Comparison of ENCODE assay signal across 15 mouse cellular contexts in the genomic region with DNA sequence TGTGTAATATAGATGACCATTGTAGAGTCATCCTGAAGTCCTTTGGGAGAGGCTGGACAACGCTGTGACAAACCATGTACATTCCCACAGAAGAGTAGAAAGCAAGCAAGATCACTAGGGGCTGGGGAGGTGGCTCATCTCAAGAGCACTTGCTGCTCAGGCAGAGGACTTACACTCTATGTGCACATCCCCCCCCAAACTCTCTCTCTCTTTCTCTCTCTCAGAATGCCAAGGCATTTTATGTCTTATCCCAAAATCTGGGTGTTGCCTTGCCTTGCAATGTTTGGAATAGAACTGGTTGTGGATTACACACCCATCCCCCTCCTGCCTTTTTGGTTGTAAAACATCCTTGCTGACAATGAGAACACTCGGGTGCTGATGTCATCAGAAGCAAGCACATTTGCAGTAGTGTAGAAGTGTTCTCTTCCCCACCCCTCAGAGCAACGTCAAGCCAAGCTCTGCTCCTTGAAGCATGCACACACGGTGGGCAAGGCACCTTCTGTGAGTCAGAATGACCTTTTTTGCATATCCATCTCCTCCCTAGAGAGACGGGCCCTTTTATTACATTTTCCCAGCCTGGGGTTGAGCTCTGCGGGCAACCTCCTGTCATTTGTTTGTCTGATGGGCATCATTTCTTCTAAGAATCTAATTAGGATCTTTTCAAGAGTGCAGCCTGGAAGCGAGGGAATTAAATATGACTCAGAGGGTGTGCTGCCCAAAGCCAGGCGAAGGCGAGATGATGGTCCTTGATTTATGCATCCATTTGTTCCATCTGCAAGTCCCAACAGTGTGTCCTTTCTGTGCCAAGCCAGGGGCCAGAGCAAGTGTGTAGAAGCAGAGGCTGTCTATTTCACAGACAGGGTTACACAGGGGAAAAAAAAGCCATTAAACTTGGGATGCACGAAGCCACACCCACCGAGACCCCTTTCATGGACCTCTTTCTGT. TPM values are rescaled to one million over a fixed set of nuclear protein-coding genes. Genes with fewer than 3 reads are reported as not detected.
DNase-seq lines count a peak whose midpoint lies in the region; ATAC-seq lines count a peak whose summit lies in the region.
"Had no signal": no experiment of that assay in that cellular context is flagged by ENCODE, and none has a peak within 500 bp of the region (broad histone marks: within the 10 kb centered on the region; RNA-seq: fewer than 3 reads in every experiment).

No protein-coding gene starts in this region.

- 0 out of 2 replicates have a peak, but pooled peaks cover 4% of the 10 kb centered on the region for H3K4me1 ChIP-seq in forebrain, embryonic 14.5 days (ENCODE audit: control insufficient read depth, insufficient read depth, low read length)
- peaks cover 3% of the 10 kb centered on the region; the same call in 1 of the 2 replicates for H3K4me1 ChIP-seq in forebrain, embryonic 11.5 days (replicated peaks; ENCODE audit: control insufficient read depth, insufficient read depth, low read length)
- H3K4me1 ChIP-seq in neural tube, embryonic 11.5 days (ENCODE audit: control insufficient read depth, insufficient read depth, low read length) = peaks cover 18% of the 10 kb centered on the region
- H3K4me1 ChIP-seq in intestine, embryonic 16.5 days (ENCODE audit: control insufficient read depth, insufficient read depth, low read length) = peaks cover 9% of the 10 kb centered on the region

- H3K4me3 ChIP-seq in forebrain, embryonic 14.5 days (ENCODE audit: low read depth, low read length) = no peak overlapping the region
- H3K4me3 ChIP-seq in forebrain, embryonic 11.5 days (ENCODE audit: low read depth, low read length) = no peak overlapping the region
- H3K4me3 ChIP-seq in neural tube, embryonic 11.5 days (ENCODE audit: low read depth, low read length) = no peak overlapping the region
- no peak overlapping the region for H3K4me3 ChIP-seq in intestine, embryonic 16.5 days (ENCODE audit: low read length)
- H3K4me3 ChIP-seq: embryonic facial prominence, embryonic 12.5 days had no signal

- 30% methylated on average over 11 of the region's 11 CpGs for WGBS in forebrain, embryonic 14.5 days
- WGBS in forebrain, embryonic 11.5 days = 49% methylated on average over 11 of the region's 11 CpGs
- WGBS in neural tube, embryonic 11.5 days = 30% methylated on average over 11 of the region's 11 CpGs
- 38% methylated on average over 11 of the region's 11 CpGs for WGBS in intestine, embryonic 16.5 days

- H3K9ac ChIP-seq in forebrain, embryonic 14.5 days (ENCODE audit: low read length) = no peak overlapping the region
- H3K9ac ChIP-seq in forebrain, embryonic 11.5 days (ENCODE audit: low read length) = no peak overlapping the region
- H3K9ac ChIP-seq in neural tube, embryonic 11.5 days (ENCODE audit: low read length) = no peak overlapping the region
- no peak overlapping the region for H3K9ac ChIP-seq in intestine, embryonic 16.5 days (ENCODE audit: low read depth, low read length)
- H3K9ac ChIP-seq: embryonic facial prominence, embryonic 12.5 days; liver, postnatal 0 days had no signal

- peak; percentile 23; the same call in 1 of the 2 replicates for ATAC-seq in forebrain, embryonic 14.5 days
- no peak for ATAC-seq in forebrain, embryonic 11.5 days (replicated peaks; ENCODE audit: low FRiP score)
- peak; percentile 80 for ATAC-seq in neural tube, embryonic 11.5 days (ENCODE audit: insufficient read depth, low FRiP score, low TSS enrichment)
- ATAC-seq in intestine, embryonic 16.5 days = peak; percentile 40; the same call in 1 of the 2 replicates
- ATAC-seq: inflammation-experienced regulatory T-cells, adult 6 months had no signal

- peak; percentile 26 for DNase-seq in forebrain, embryonic 14.5 days (ENCODE audit: low spot score)
- no peak for DNase-seq in forebrain, embryonic 11.5 days (ENCODE audit: low spot score)
- peak; percentile 42 for DNase-seq in neural tube, embryonic 11.5 days (ENCODE audit: low spot score)
- no peak for DNase-seq in neural tube, embryonic 10.5 days (ENCODE audit: extremely low spot score, low spot score)
- DNase-seq in adrenal gland, postnatal 10 days = no peak
- no peak for DNase-seq in embryo, embryonic 10.5 days (ENCODE audit: low spot score)
- DNase-seq in adrenal gland, adult 8-10 months = no peak
- DNase-seq: adrenal gland, postnatal 36 days; cerebellum, adult 9-10 months; left cerebral cortex, postnatal 4 days; liver, postnatal 0 days had no signal

- H3K27ac ChIP-seq in forebrain, embryonic 14.5 days (ENCODE audit: low read depth, low read length) = no peak overlapping the region
- no peak overlapping the region for H3K27ac ChIP-seq in forebrain, embryonic 11.5 days (ENCODE audit: low read depth, low read length)
- no peak overlapping the region for H3K27ac ChIP-seq in neural tube, embryonic 11.5 days (ENCODE audit: low read depth, low read length)
- no peak overlapping the region for H3K27ac ChIP-seq in intestine, embryonic 16.5 days (ENCODE audit: low read length)
- H3K27ac ChIP-seq: embryonic facial prominence, embryonic 12.5 days had no signal

- no peak overlapping the region for H3K4me2 ChIP-seq in forebrain, embryonic 14.5 days (ENCODE audit: low read length)
- no peak overlapping the region for H3K4me2 ChIP-seq in forebrain, embryonic 11.5 days (ENCODE audit: low read depth, low read length, severe bottlenecking)
- H3K4me2 ChIP-seq in neural tube, embryonic 11.5 days (ENCODE audit: low read depth) = no peak overlapping the region
- H3K4me2 ChIP-seq in intestine, embryonic 16.5 days (ENCODE audit: low read depth, low read length) = no peak overlapping the region
- H3K4me2 ChIP-seq: embryonic facial prominence, embryonic 12.5 days; heart, embryonic 11.5 days had no signal

- H3K27me3 ChIP-seq in forebrain, embryonic 14.5 days (replicated peaks; ENCODE audit: control insufficient read depth, insufficient read depth, low read length) = no peaks in the 10 kb centered on the region
- H3K27me3 ChIP-seq in forebrain, embryonic 11.5 days (ENCODE audit: control insufficient read depth, insufficient read depth, low read length) = no peaks in the 10 kb centered on the region
- H3K27me3 ChIP-seq in neural tube, embryonic 11.5 days (ENCODE audit: control insufficient read depth, insufficient read depth, low read length) = no peaks in the 10 kb centered on the region
- H3K27me3 ChIP-seq in intestine, embryonic 16.5 days (replicated peaks; ENCODE audit: control insufficient read depth, insufficient read depth, low read length) = no peaks in the 10 kb centered on the region

- H3K9me3 ChIP-seq in forebrain, embryonic 14.5 days (replicated peaks; ENCODE audit: control insufficient read depth, low read length) = no peaks in the 10 kb centered on the region
- no peaks in the 10 kb centered on the region for H3K9me3 ChIP-seq in forebrain, embryonic 11.5 days (ENCODE audit: control insufficient read depth, low read length)
- H3K9me3 ChIP-seq in neural tube, embryonic 11.5 days (ENCODE audit: control insufficient read depth, low read length) = no peaks in the 10 kb centered on the region
- H3K9me3 ChIP-seq in intestine, embryonic 16.5 days (ENCODE audit: control insufficient read depth, low read length) = no peaks in the 10 kb centered on the region
- H3K9me3 ChIP-seq: embryonic facial prominence, embryonic 12.5 days had no signal

- H3K36me3 ChIP-seq in forebrain, embryonic 14.5 days (ENCODE audit: control insufficient read depth, insufficient read depth, low read length) = no peaks in the 10 kb centered on the region
- H3K36me3 ChIP-seq in forebrain, embryonic 11.5 days (ENCODE audit: control insufficient read depth, insufficient read depth, low read length) = no peaks in the 10 kb centered on the region
- H3K36me3 ChIP-seq in neural tube, embryonic 11.5 days (ENCODE audit: control insufficient read depth, insufficient read depth, low read length) = no peaks in the 10 kb centered on the region
- no peaks in the 10 kb centered on the region for H3K36me3 ChIP-seq in intestine, embryonic 16.5 days (ENCODE audit: control insufficient read depth, insufficient read depth, low read length)
- H3K36me3 ChIP-seq: embryonic facial prominence, embryonic 12.5 days had no signal

RNA-seq across cellular contexts. Expression of gene Syt17, which starts 15.1 kb away (rescaled TPM):
- 5.0 and 6.2 TPM in 2 replicates for polyA plus RNA-seq in forebrain, embryonic 14.5 days (2014; fragmentation: Nextera tagmentation; extraction: Ambion mirVana)
- polyA plus RNA-seq in forebrain, embryonic 11.5 days (2014; fragmentation: Nextera tagmentation; extraction: Ambion mirVana) = 2.4 and 3.2 TPM in 2 replicates
- 7.8 and 8.0 TPM in 2 replicates for polyA plus RNA-seq in neural tube, embryonic 11.5 days (2014; fragmentation: Nextera tagmentation; extraction: Ambion mirVana)
- 4.6 and 5.1 TPM in 2 replicates for polyA plus RNA-seq in intestine, embryonic 16.5 days (2015; fragmentation: Nextera tagmentation; extraction: Ambion mirVana)
- 10 to 100 TPM in 1 of 2 experiments, 1 to 10 TPM in 1; 9.0 to 11.4 TPM for total RNA-seq in adrenal gland, postnatal 10 days (2021)
- total RNA-seq in adrenal gland, adult 8-10 months (2022) = 10 to 100 TPM in 2 of 4 experiments, 1 to 10 TPM in 2; 5.7 to 12.3 (median 8.6) TPM

RNA-seq across cellular contexts. Expression of gene Itpripl2, which starts 28.7 kb away (rescaled TPM):
- 0.40 and 0.51 TPM in 2 replicates for polyA plus RNA-seq in forebrain, embryonic 14.5 days (2014; fragmentation: Nextera tagmentation; extraction: Ambion mirVana)
- 0.61 and 1.1 TPM in 2 replicates for polyA plus RNA-seq in forebrain, embryonic 11.5 days (2014; fragmentation: Nextera tagmentation; extraction: Ambion mirVana)
- polyA plus RNA-seq in neural tube, embryonic 11.5 days (2014; fragmentation: Nextera tagmentation; extraction: Ambion mirVana) = 1.1 and 1.4 TPM in 2 replicates
- polyA plus RNA-seq in intestine, embryonic 16.5 days (2015; fragmentation: Nextera tagmentation; extraction: Ambion mirVana) = 4.0 and 4.1 TPM in 2 replicates
- total RNA-seq in adrenal gland, postnatal 10 days (2021) = 10 to 100 TPM; 19.0 to 21.2 TPM
- 10 to 100 TPM; 13.9 to 20.3 (median 17.1) TPM for total RNA-seq in adrenal gland, adult 8-10 months (2022)

Comparison
In these comparisons a context has a peak if more than half of its experiments do, and no peak if none do; other contexts are left out.
1. DNase-seq: peak in forebrain, embryonic 14.5 days (single experiment) and neural tube, embryonic 11.5 days (single experiment); none in forebrain, embryonic 11.5 days (single experiment), neural tube, embryonic 10.5 days (single experiment), adrenal gland, postnatal 10 days (single experiment), embryo, embryonic 10.5 days (single experiment) and adrenal gland, adult 8-10 months (single experiment).